Mouse (Mus musculus) bone marrow, adult 2 months (tissue): ENCODE data around the gene Zcchc10.

Source experiments
- CTCF ChIP-seq: fragments of 200-500 bp; IDR thresholded peaks from 2 replicates; pipeline ENCODE4 v1.5.1; 2011; ENCODE audit warnings: low read length, control low read depth; ENCODE audit not compliant: control insufficient read depth, insufficient read depth
- POLR2A ChIP-seq: fragments of 200-500 bp; IDR thresholded peaks from 2 replicates; pipeline ENCODE4 v1.6.1; 2011; ENCODE audit warnings: low read depth, mild to moderate bottlenecking, control low read depth, low read length, borderline replicate concordance; ENCODE audit not compliant: control insufficient read depth

DNA sequence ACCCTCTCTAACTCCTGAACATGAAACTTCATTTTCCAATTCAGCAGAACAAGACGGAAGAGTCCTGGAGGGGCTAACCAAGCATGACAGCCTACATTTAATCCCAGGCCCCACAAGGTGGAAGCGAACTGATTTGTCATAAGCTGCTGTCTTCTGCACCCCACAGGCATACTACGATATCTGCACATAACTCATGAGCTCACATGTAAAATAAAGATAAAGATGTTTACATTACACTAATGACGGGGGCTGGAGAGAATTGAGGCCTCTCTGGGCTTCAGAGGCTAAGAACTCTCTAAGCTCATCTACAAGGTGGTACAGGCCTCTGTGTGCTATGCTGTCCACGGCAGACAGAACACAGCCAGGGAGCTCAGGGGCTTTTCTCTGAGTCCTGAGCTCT is 30.0 kb upstream of the Zcchc10 start:
- TF ChIP-seq POLR2A (no peak), CTCF (no peak)
